Mouse (Mus musculus) urinary bladder, postnatal 14 days (tissue): ENCODE results near the gene Gm4952.
A peak's percentile ranks its signal among the peaks of the same experiment; 100 is the strongest.

Source experiments
- DNase-seq: peaks from one replicate; pipeline ENCODE4 v3.0.0; 2021; ENCODE audit warnings: low spot score

Gm4952 gene

GRCm38 (mm10) chr19:12599674-12600073 lies at the start of gene Gm4952:
Gene Gm4952, plus strand, starts transcription at chr19:12599974.
- no peak for DNase-seq

GRCm38 (mm10) chr19:12550005-12550942 lies 49.5 kb upstream of the Gm4952 start:
- no peak for DNase-seq

GRCm38 (mm10) chr19:12556293-12556692 lies 43.5 kb upstream of the Gm4952 start:
- DNase-seq: no peak

- DNase-seq: no peak
Observed at GRCm38 (mm10) chr19:12558219-12558618, 41.6 kb upstream of the Gm4952 start.

- DNase-seq: no peak
Observed at GRCm38 (mm10) chr19:12564197-12564596, 35.6 kb upstream of the Gm4952 start.

GRCm38 (mm10) chr19:12567011-12567410 lies 32.8 kb upstream of the Gm4952 start:
- DNase-seq: no peak

GRCm38 (mm10) chr19:12570866-12571265 lies 28.9 kb upstream of the Gm4952 start:
- no peak for DNase-seq

GRCm38 (mm10) chr19:12571687-12572086 lies 28.1 kb upstream of the Gm4952 start:
- no peak for DNase-seq

GRCm38 (mm10) chr19:12572614-12573265 lies 27.0 kb upstream of the Gm4952 start:
- no peak for DNase-seq

- peak; percentile 92 for DNase-seq
Observed at GRCm38 (mm10) chr19:12573266-12574011, 26.3 kb upstream of the Gm4952 start.

- DNase-seq: peak; percentile 24
Observed at GRCm38 (mm10) chr19:12574012-12574407, 25.8 kb upstream of the Gm4952 start.

- peak; percentile 46 for DNase-seq
Observed at GRCm38 (mm10) chr19:12575107-12575506, 24.7 kb upstream of the Gm4952 start.

- DNase-seq: no peak
Observed at GRCm38 (mm10) chr19:12575514-12575913, 24.3 kb upstream of the Gm4952 start.

GRCm38 (mm10) chr19:12576639-12577038 lies 23.1 kb upstream of the Gm4952 start:
- DNase-seq: no peak

GRCm38 (mm10) chr19:12585310-12585709 lies 14.5 kb upstream of the Gm4952 start:
- DNase-seq: no peak

GRCm38 (mm10) chr19:12591908-12592307 lies 7.9 kb upstream of the Gm4952 start:
- DNase-seq: peak; percentile 68

- no peak for DNase-seq
Observed at GRCm38 (mm10) chr19:12595135-12595529, 4.6 kb upstream of the Gm4952 start.

- peak; percentile 72 for DNase-seq
Observed at GRCm38 (mm10) chr19:12595530-12596289, 4.1 kb upstream of the Gm4952 start.

GRCm38 (mm10) chr19:12596290-12597072 lies 3.3 kb upstream of the Gm4952 start:
- DNase-seq: peak; percentile 11

GRCm38 (mm10) chr19:12597073-12597405 lies 2.7 kb upstream of the Gm4952 start:
- DNase-seq: no peak

GRCm38 (mm10) chr19:12598674-12599073 lies 1.1 kb upstream of the Gm4952 start:
- DNase-seq: no peak
